Mouse (Mus musculus) intestine, postnatal 0 days (tissue): ENCODE data around the gene Sdcbp2. TPM values are rescaled to one million over a fixed set of nuclear protein-coding genes. Genes with fewer than 3 reads are reported as not detected.

Experiments
- ATAC-seq: fragments of 200-750 bp; cut with Nextera tagmentation; 2 replicates; pipeline ENCODE4 v1.8.0; 2017; ENCODE audit warnings: mild to moderate bottlenecking, moderate TSS enrichment, moderate library complexity
- H3K27ac ChIP-seq: fragments of 300-500 bp; sonication (generic); 2 replicates; pipeline ENCODE4 v1.5.1; 2014; ENCODE audit warnings: mild to moderate bottlenecking, low read depth, low read length, moderate library complexity
- H3K27me3 ChIP-seq: fragments of 300-500 bp; sonication (generic); replicated peaks from 2 replicates; pipeline ENCODE4 v1.6.1; 2014; ENCODE audit warnings: low read length, mixed read lengths; ENCODE audit not compliant: control insufficient read depth, insufficient read depth
- H3K36me3 ChIP-seq: fragments of 300-500 bp; sonication (generic); 2 replicates; pipeline ENCODE4 v1.6.1; 2014; ENCODE audit warnings: mild to moderate bottlenecking, moderate library complexity; ENCODE audit not compliant: control insufficient read depth, insufficient read depth
- H3K4me1 ChIP-seq: fragments of 300-500 bp; sonication (generic); replicated peaks from 2 replicates; pipeline ENCODE4 v1.6.1; 2014; ENCODE audit warnings: antibody characterized with exemption, low read length, mixed read lengths; ENCODE audit not compliant: control insufficient read depth, insufficient read depth
- H3K4me2 ChIP-seq: fragments of 300-500 bp; sonication (generic); replicated peaks from 2 replicates; pipeline ENCODE4 v1.6.1; 2014; ENCODE audit warnings: low read depth, mild to moderate bottlenecking, moderate library complexity
- H3K4me3 ChIP-seq: fragments of 300-500 bp; sonication (generic); 2 replicates; pipeline ENCODE4 v1.5.1; 2014; ENCODE audit warnings: low read depth, low read length
- H3K9ac ChIP-seq: fragments of 300-500 bp; sonication (generic); 2 replicates; pipeline ENCODE4 v1.6.1; 2014; ENCODE audit warnings: mild to moderate bottlenecking, low read depth, low read length
- H3K9me3 ChIP-seq: fragments of 300-500 bp; sonication (generic); 2 replicates; pipeline ENCODE4 v1.6.1; 2016; ENCODE audit warnings: mixed run types; ENCODE audit not compliant: control insufficient read depth
- CTCF ChIP-seq: sonication (generic); IDR thresholded peaks from 2 replicates; pipeline ENCODE4 v1.5.1; 2016; ENCODE audit warnings: low read depth, mild to moderate bottlenecking, control low read depth, antibody characterized with exemption, moderate library complexity
- WGBS: fragments of 180-500 bp; shearing (Covaris S2); extraction: QIAGEN DNeasy Blood & Tissue Kit; methylation state at CpG from one replicate; pipeline ENCODE4 v1.1.7; 2014; 5-methylcytosine and 5-hydroxymethylcytosine counted together
- polyA plus RNA-seq: library from polyadenylated mRNA; unstranded; fragments of >200 nt; fragmentation: Nextera tagmentation; extraction: Ambion mirVana; gene quantifications from 2 replicates; pipeline ENCODE4 v1.2.1, GENCODE M21; 2015

Gene Sdcbp2
- polyA plus RNA-seq, 1 experiment from 2014 or later = 66.7 TPM

DNA sequence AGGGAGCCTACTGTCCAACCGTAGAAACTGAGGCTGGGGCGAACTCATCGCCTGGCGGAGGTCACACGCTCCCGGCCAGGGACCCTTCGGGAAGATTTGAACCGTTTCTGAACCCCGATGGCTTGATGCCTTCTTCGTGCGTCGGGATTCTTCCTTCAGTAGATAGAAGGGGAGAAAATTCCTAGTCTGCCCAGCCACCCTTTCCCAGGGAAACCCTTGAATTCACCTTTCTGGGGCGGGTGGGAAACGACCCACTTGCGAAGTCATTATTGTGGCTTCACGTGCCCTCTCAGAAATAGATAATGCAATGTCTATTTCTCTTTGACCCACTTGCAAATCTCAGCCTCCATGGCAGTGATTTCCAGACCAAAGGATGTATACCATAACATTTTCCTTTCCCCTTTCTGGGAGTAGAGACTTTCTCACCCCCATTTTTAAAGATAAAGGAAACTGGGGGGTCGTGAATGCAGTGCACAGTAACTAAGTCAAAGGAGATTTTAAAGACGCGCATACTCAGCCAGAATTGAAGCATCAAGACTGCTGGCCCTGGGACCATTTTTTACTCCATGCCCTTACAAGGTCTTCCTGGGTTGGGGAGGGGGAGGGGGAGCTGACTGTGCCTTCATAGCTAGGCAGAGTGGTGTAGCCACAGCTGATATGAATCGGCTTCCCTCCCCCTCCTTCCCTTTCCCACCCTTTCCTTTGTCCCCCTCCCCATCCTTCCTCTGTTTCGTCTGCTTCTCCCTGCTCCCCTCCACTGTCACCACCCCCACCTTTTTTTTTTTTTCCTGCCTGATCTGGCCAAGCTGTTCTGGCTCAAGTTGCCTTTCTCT lies 29.1 kb upstream of the Sdcbp2 start:
- Histone ChIP-seq H3K27ac (peak overlapping the region; percentile 80), H3K4me1 (peaks cover 10% of the 10 kb centered on the region), H3K9ac (peak overlapping the region; percentile 75), H3K4me3 (peak overlapping the region; percentile 62), H3K9me3 (no peaks in the 10 kb centered on the region), H3K36me3 (peaks cover 16% of the 10 kb centered on the region; the same call in 1 of the 2 replicates), H3K27me3 (no peaks in the 10 kb centered on the region), H3K4me2 (peak overlapping the region; percentile 80)
- no peak for ATAC-seq
- 1% methylated on average over 21 of the region's 21 CpGs for WGBS
- no peak for TF ChIP-seq CTCF

DNA sequence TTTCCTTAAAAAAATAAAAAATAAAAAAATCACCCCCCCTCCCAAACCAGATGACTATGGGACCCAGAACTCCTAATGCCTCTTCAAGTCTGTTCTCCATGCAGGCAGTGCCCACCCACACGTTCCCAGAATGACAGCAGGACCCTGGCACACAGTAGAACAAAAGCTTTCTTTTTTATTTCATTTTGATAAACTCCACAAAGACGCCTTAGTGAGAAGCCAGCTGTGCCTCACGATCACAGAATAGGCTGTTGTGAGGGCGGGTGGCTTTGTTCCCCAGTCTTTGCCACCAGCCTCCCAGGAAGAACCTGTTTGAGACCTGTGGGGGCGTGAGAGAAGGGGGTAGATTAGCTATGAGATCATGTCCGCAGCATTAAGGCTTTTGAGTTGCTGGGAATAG lies 27.7 kb upstream of the Sdcbp2 start:
- ATAC-seq = no peak
- H3K27ac ChIP-seq = no peak overlapping the region
- TF ChIP-seq CTCF = no peak
- peaks cover 20% of the 10 kb centered on the region; the same call in 1 of the 2 replicates for H3K36me3 ChIP-seq
- H3K4me1 ChIP-seq = peaks cover 13% of the 10 kb centered on the region
- 63% methylated on average over 6 of the region's 6 CpGs for WGBS
- peak overlapping the region; percentile 80 for H3K4me2 ChIP-seq
- no peak overlapping the region for H3K4me3 ChIP-seq
- no peaks in the 10 kb centered on the region for H3K27me3 ChIP-seq
- H3K9me3 ChIP-seq = no peaks in the 10 kb centered on the region
- H3K9ac ChIP-seq = no peak overlapping the region

DNA sequence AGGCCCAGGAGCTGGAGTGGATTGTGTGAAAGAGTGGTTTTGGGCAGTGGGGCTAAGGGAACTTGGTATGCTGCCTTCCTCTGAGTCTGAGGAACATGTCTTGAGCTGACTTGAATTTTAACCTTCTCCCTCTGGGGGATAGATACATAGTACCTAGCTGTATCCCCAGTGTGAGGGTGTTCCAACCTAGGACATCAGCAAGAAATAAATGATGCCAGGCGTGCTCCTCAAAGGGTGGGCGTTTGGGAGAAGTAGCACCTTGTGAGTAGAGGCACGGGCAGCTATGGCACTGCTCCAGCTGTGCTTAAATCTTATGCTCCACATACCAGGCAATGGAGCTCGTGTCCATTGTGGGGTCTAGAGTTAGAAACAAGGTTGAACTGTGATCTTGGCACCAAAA lies 25.9 kb upstream of the Sdcbp2 start:
- no peak for ATAC-seq
- H3K4me2 ChIP-seq = no peak overlapping the region
- H3K36me3 ChIP-seq = peaks cover 37% of the 10 kb centered on the region
- H3K9ac ChIP-seq = no peak overlapping the region
- no peak for TF ChIP-seq CTCF
- H3K4me3 ChIP-seq = no peak overlapping the region
- 89% methylated on average over 4 of the region's 4 CpGs for WGBS
- no peak overlapping the region for H3K27ac ChIP-seq
- H3K4me1 ChIP-seq = peaks cover 10% of the 10 kb centered on the region
- no peaks in the 10 kb centered on the region for H3K9me3 ChIP-seq
- H3K27me3 ChIP-seq = no peaks in the 10 kb centered on the region

DNA sequence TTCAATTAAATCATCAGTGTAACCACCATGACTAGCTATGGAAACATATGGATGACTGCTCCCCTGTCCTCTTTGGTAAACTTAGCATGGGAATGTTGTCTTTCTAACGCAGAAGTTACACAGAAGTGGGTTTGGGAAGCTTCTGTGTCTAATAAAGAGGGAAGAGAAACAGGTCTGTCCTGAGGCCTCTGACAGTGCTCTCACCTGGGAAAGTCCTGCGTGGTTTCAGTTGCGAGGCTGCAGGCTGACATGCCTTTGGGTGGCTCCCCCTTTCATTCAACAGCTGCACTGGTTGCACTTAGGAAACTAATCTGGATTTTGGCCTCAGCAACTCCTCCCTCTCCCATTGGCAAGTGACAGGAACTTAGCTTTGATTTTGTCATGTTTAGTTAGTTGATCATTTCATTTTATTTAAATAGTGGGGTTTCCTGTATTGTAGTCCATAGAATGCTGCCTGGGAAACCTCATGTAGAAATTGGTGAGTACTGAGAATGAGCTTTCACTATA lies 22.8 kb upstream of the Sdcbp2 start:
- no peak for TF ChIP-seq CTCF
- Histone ChIP-seq H3K36me3 (peaks cover 58% of the 10 kb centered on the region), H3K9me3 (no peaks in the 10 kb centered on the region), H3K27ac (no peak overlapping the region), H3K4me1 (peaks cover 4% of the 10 kb centered on the region), H3K27me3 (no peaks in the 10 kb centered on the region), H3K9ac (no peak overlapping the region), H3K4me3 (no peak overlapping the region), H3K4me2 (no peak overlapping the region)
- WGBS = 85% methylated on average over 3 of the region's 3 CpGs
- no peak for ATAC-seq

DNA sequence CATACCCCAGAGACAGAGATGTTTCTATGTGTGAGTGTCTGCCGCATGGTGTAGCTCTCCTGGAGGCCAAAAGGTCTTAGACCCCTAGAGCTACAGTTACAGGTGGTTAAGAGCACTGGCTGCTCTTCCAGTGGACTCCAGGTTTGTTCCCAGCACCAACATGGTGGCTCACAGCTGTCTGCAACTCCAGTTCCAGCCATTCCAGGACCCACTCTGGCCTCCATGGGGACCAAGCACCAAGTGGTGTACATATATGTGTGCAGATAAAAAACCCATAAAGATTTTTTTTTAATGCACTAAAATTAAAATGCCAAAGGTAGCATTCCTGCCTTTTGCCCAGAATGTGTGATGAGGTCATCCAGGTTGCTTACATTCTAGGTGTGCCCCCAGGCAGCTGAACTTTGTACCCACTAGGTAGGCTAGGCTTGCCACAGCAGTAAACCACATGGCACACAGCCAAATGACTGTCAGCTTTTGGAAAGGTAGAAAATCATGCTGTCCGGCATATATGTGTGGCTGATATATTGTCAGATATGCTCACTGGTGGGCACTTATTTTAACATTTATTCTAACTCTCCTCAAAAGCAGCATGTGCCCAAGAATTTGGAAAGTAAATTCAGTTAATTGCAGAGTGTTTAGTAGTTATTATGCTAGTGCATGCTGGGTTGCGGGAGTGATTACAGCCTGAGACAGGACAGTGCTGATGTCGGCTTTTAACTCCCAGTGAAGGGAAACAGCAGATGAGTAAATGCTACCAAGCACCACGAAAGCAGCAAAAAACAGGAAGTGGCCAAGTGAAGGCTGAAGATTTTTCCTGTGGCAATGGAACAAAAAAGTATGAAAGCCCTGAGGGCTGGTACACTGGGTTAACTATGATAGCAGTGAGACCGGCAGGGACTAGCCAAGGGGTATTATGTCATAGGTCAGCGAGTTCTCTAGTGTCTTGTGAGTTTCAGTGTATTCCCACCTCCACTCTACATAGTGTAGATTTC lies 9.2 kb upstream of the Sdcbp2 start:
- 0 out of 2 replicates have a peak overlapping the region, but pooled peaks have one; percentile 18 for H3K9ac ChIP-seq
- peaks cover 34% of the 10 kb centered on the region for H3K36me3 ChIP-seq
- ATAC-seq = peak; percentile 98
- WGBS = 41% methylated on average over 7 of the region's 7 CpGs
- H3K27me3 ChIP-seq = no peaks in the 10 kb centered on the region
- peak overlapping the region; percentile 22; the same call in 1 of the 2 replicates for H3K4me2 ChIP-seq
- no peaks in the 10 kb centered on the region for H3K4me1 ChIP-seq
- TF ChIP-seq CTCF = no peak
- H3K9me3 ChIP-seq = no peaks in the 10 kb centered on the region
- H3K27ac ChIP-seq = peak overlapping the region; percentile 88
- H3K4me3 ChIP-seq = no peak overlapping the region

DNA sequence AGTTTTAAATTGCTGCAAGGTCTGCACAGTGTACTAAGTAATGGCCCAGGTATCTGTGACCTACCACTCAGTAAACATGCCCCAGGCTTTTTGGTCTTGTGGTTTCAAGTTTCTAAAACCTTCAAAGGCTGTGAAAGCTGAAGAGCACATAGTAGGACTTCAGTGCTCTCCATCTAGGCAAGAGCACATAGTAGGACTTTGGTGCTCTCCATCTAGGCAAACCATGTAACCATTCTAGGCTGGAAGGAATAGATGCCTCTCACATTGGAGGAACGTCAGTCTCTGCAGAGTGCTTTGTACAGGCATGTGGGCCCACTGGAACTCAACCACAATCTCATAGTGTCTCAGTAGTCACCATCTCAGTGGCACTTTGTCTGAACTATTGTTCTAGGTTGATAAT lies 8.4 kb upstream of the Sdcbp2 start:
- Histone ChIP-seq H3K4me2 (0 out of 2 replicates have a peak overlapping the region, but pooled peaks have one; percentile 22), H3K9ac (no peak overlapping the region), H3K27ac (peak overlapping the region; percentile 88), H3K9me3 (no peaks in the 10 kb centered on the region), H3K4me1 (no peaks in the 10 kb centered on the region), H3K36me3 (peaks cover 27% of the 10 kb centered on the region), H3K27me3 (no peaks in the 10 kb centered on the region), H3K4me3 (no peak overlapping the region)
- no peak for TF ChIP-seq CTCF
- ATAC-seq = no peak
- WGBS = 77% methylated on average over 1 of the region's 1 CpGs
